Mouse (Mus musculus) stomach, postnatal 0 days (tissue): ENCODE measurements around the gene Ppm1g.

ENCODE experiments used
- CTCF ChIP-seq: IDR thresholded peaks from 2 replicates; pipeline ENCODE4 v1.5.1; 2016; ENCODE audit warnings: antibody characterized with exemption, low read depth, mild to moderate bottlenecking, moderate library complexity
- EP300 ChIP-seq: optimal IDR thresholded peaks from 2 replicates; pipeline ENCODE3; 2016; ENCODE audit warnings: antibody characterized with exemption

DNA sequence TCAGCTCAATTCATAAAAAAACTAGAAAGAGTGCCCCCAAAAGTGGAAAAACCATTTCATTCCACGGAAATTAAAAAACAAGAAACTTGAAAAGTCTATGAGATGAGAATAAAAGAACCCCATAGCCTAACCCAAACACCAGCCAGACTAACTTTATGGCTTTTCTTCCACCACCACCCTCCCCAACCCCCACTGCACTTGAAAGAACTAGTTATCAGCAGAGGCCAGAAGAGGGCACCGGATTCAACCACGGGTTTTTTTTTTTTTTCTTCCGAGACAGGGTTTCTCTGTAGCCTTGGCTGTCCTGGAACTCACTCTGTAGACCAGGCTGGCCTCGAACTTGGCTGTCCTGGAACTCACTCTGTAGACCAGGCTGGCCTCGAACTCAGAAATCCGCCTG is 2.2 kb downstream of the Ppm1g start:
- TF ChIP-seq CTCF: no peak
- TF ChIP-seq EP300: no peak
